Comparison of ENCODE assay signal across 9 mouse cellular contexts in the genomic region with DNA sequence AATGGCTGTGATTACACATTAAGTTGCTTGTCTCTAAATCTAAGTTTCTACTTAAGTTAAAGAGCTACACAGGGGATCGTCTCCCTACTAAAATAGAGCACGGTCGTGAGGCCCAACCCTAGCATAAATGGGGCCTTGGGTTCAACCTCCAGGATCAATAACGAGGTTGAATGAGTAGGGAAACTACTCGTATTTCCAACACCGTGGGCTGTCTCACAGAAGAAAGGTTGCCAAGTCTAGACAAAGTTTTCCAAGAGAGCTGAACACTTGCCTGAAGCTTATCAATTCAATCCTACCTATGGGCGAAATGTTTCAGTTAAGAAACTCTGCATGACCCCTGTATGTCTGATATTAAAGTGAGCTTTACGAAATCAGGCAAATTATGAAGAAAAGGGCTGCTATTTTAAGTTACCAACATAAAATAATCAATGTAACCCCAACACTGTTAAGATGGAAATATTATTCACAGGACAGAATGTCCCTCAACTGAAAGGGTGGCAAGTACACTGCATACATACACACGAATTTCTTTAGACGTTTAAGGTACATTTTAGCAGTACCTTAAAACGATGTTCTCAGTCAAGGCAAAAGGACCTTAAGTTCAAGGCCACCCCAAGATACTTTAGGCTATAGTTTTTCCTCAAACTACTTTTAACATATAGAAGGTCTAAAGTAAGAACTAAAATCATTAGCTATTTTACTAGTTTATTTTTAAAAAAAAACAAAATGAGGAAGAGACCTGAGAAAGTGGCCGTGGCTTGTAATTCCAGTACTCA. TPM values are rescaled to one million over a fixed set of nuclear protein-coding genes. Genes with fewer than 3 reads are reported as not detected.
A peak's percentile ranks its signal among the peaks of the same experiment; 100 is the strongest.
DNase-seq lines count a peak whose midpoint lies in the region; ATAC-seq lines count a peak whose summit lies in the region.
"Had no signal": no experiment of that assay in that cellular context is flagged by ENCODE, and none has a peak within 500 bp of the region (broad histone marks: within the 10 kb centered on the region; RNA-seq: fewer than 3 reads in every experiment).

No protein-coding gene starts in this region.

- no peak overlapping the region for H3K27ac ChIP-seq in forebrain, embryonic 14.5 days (ENCODE audit: low read depth, low read length)
- H3K27ac ChIP-seq in limb, embryonic 15.5 days = no peak overlapping the region
- no peak overlapping the region for H3K27ac ChIP-seq in stomach, embryonic 15.5 days

- DNase-seq in forebrain, embryonic 14.5 days (ENCODE audit: low spot score) = no peak
- DNase-seq in thymus, postnatal 10 days (ENCODE audit: low spot score in 2 of 2) = no peak
- no peak for DNase-seq in adrenal gland, adult 8-10 months
- no peak for DNase-seq in left cerebral cortex, adult 18-20 months (ENCODE audit: low spot score in 2 of 2)
- DNase-seq: kidney, adult 11 months had no signal

- peak overlapping the region; percentile 73 for H3K4me2 ChIP-seq in forebrain, embryonic 14.5 days (ENCODE audit: low read length)
- peak overlapping the region; percentile 51 for H3K4me2 ChIP-seq in limb, embryonic 15.5 days
- peak overlapping the region; percentile 59 for H3K4me2 ChIP-seq in stomach, embryonic 15.5 days

- peak overlapping the region; percentile 99 for H3K4me3 ChIP-seq in megakaryocyte, embryonic 14.5 days (replicated peaks)
- peak overlapping the region; percentile 95 for H3K4me3 ChIP-seq in forebrain, embryonic 14.5 days (ENCODE audit: low read depth, low read length)
- peak overlapping the region; percentile 93 for H3K4me3 ChIP-seq in limb, embryonic 15.5 days
- peak overlapping the region; percentile 88 for H3K4me3 ChIP-seq in stomach, embryonic 15.5 days (replicated peaks)

- peaks cover 47% of the 10 kb centered on the region for H3K4me1 ChIP-seq in megakaryocyte, embryonic 14.5 days
- peaks cover 18% of the 10 kb centered on the region for H3K4me1 ChIP-seq in forebrain, embryonic 14.5 days (ENCODE audit: control insufficient read depth, insufficient read depth, low read length)
- H3K4me1 ChIP-seq in limb, embryonic 15.5 days = peaks cover 13% of the 10 kb centered on the region
- peaks cover 6% of the 10 kb centered on the region for H3K4me1 ChIP-seq in stomach, embryonic 15.5 days

- peak overlapping the region; percentile 95 for H3K9ac ChIP-seq in forebrain, embryonic 14.5 days (ENCODE audit: low read length)
- H3K9ac ChIP-seq in limb, embryonic 15.5 days = peak overlapping the region; percentile 93; the same call in 1 of the 2 replicates
- H3K9ac ChIP-seq in stomach, embryonic 15.5 days = peak overlapping the region; percentile 92; the same call in 1 of the 2 replicates

- H3K36me3 ChIP-seq in megakaryocyte, embryonic 14.5 days (replicated peaks; ENCODE audit: low read length) = peaks cover 51% of the 10 kb centered on the region
- peaks cover 30% of the 10 kb centered on the region for H3K36me3 ChIP-seq in forebrain, embryonic 14.5 days (ENCODE audit: control insufficient read depth, insufficient read depth, low read length)
- peaks cover 19% of the 10 kb centered on the region for H3K36me3 ChIP-seq in limb, embryonic 15.5 days
- peaks cover 9% of the 10 kb centered on the region; the same call in 1 of the 2 replicates for H3K36me3 ChIP-seq in stomach, embryonic 15.5 days

- 38% methylated on average over 12 of the region's 12 CpGs for WGBS in forebrain, embryonic 14.5 days
- WGBS in limb, embryonic 15.5 days = 32% methylated on average over 12 of the region's 12 CpGs
- 30% methylated on average over 12 of the region's 12 CpGs for WGBS in stomach, embryonic 15.5 days

- H3K27me3 ChIP-seq in megakaryocyte, embryonic 14.5 days (replicated peaks) = no peaks in the 10 kb centered on the region
- H3K27me3 ChIP-seq in forebrain, embryonic 14.5 days (replicated peaks; ENCODE audit: control insufficient read depth, insufficient read depth, low read length) = no peaks in the 10 kb centered on the region
- no peaks in the 10 kb centered on the region for H3K27me3 ChIP-seq in limb, embryonic 15.5 days
- no peaks in the 10 kb centered on the region for H3K27me3 ChIP-seq in stomach, embryonic 15.5 days (replicated peaks)

- ATAC-seq in megakaryocyte, adult 5-6 weeks (ENCODE audit: poor library complexity, severe bottlenecking) = no peak
- no peak for ATAC-seq in forebrain, embryonic 14.5 days
- ATAC-seq in limb, embryonic 15.5 days (ENCODE audit: insufficient number of reproducible peaks, low FRiP score, low TSS enrichment, low read depth) = no peak
- ATAC-seq in stomach, embryonic 15.5 days (ENCODE audit: insufficient read depth, low FRiP score, low read depth) = no peak

- H3K9me3 ChIP-seq in megakaryocyte, embryonic 14.5 days = no peaks in the 10 kb centered on the region
- H3K9me3 ChIP-seq in forebrain, embryonic 14.5 days (replicated peaks; ENCODE audit: control insufficient read depth, low read length) = no peaks in the 10 kb centered on the region
- H3K9me3 ChIP-seq in limb, embryonic 15.5 days = no peaks in the 10 kb centered on the region
- no peaks in the 10 kb centered on the region for H3K9me3 ChIP-seq in stomach, embryonic 15.5 days

RNA-seq across cellular contexts. Expression of gene Pcnp, which starts 1.5 kb away (rescaled TPM):
- 4.1 and 30.0 TPM in 2 replicates for polyA plus RNA-seq in megakaryocyte, embryonic 14.5 days (2012; ENCODE audit: insufficient read depth, low replicate concordance)
- 85.2 and 88.2 TPM in 2 replicates for total RNA-seq in megakaryocyte, adult 5-6 weeks (2015)
- 97.0 and 104 TPM in 2 replicates for total RNA-seq in megakaryocyte, adult 5-6 weeks (2017)
- polyA plus RNA-seq in forebrain, embryonic 14.5 days (2014; fragmentation: Nextera tagmentation; extraction: Ambion mirVana) = 252 and 255 TPM in 2 replicates
- polyA plus RNA-seq in limb, embryonic 15.5 days (2015; fragmentation: Nextera tagmentation; extraction: Ambion mirVana) = 220 and 225 TPM in 2 replicates
- polyA plus RNA-seq in stomach, embryonic 15.5 days (2015; fragmentation: Nextera tagmentation; extraction: Ambion mirVana) = 222 and 227 TPM in 2 replicates
- total RNA-seq in adrenal gland, adult 8-10 months (2022) = 100 to 1,000 TPM; 102 to 138 (median 126) TPM
- total RNA-seq in left cerebral cortex, adult 18-20 months (2021) = 100 to 1,000 TPM; 176 to 188 TPM

RNA-seq across cellular contexts. Expression of gene Trmt10c, which starts 9.6 kb away (rescaled TPM):
- polyA plus RNA-seq in megakaryocyte, embryonic 14.5 days (2012; ENCODE audit: insufficient read depth, low replicate concordance) = 2.4 and 5.3 TPM in 2 replicates
- 14.4 and 15.1 TPM in 2 replicates for total RNA-seq in megakaryocyte, adult 5-6 weeks (2015)
- 20.2 and 20.9 TPM in 2 replicates for total RNA-seq in megakaryocyte, adult 5-6 weeks (2017)
- polyA plus RNA-seq in forebrain, embryonic 14.5 days (2014; fragmentation: Nextera tagmentation; extraction: Ambion mirVana) = 28.1 and 29.8 TPM in 2 replicates
- polyA plus RNA-seq in limb, embryonic 15.5 days (2015; fragmentation: Nextera tagmentation; extraction: Ambion mirVana) = 24.3 and 24.7 TPM in 2 replicates
- polyA plus RNA-seq in stomach, embryonic 15.5 days (2015; fragmentation: Nextera tagmentation; extraction: Ambion mirVana) = 28.0 and 28.1 TPM in 2 replicates
- total RNA-seq in adrenal gland, adult 8-10 months (2022) = 10 to 100 TPM; 16.0 to 19.5 (median 18.7) TPM
- total RNA-seq in left cerebral cortex, adult 18-20 months (2021) = 10 to 100 TPM; 10.9 to 11.0 TPM

RNA-seq across cellular contexts. Expression of gene Senp7, which starts 20.1 kb away (rescaled TPM):
- polyA plus RNA-seq in megakaryocyte, embryonic 14.5 days (2012; ENCODE audit: insufficient read depth, low replicate concordance) = 7.9 TPM in 1 of 2 replicates, not detected in the other
- total RNA-seq in megakaryocyte, adult 5-6 weeks (2015) = 25.8 and 31.5 TPM in 2 replicates
- total RNA-seq in megakaryocyte, adult 5-6 weeks (2017) = 28.8 and 33.0 TPM in 2 replicates
- 47.5 and 52.2 TPM in 2 replicates for polyA plus RNA-seq in forebrain, embryonic 14.5 days (2014; fragmentation: Nextera tagmentation; extraction: Ambion mirVana)
- polyA plus RNA-seq in limb, embryonic 15.5 days (2015; fragmentation: Nextera tagmentation; extraction: Ambion mirVana) = 36.1 and 36.9 TPM in 2 replicates
- polyA plus RNA-seq in stomach, embryonic 15.5 days (2015; fragmentation: Nextera tagmentation; extraction: Ambion mirVana) = 28.5 and 29.4 TPM in 2 replicates
- total RNA-seq in adrenal gland, adult 8-10 months (2022) = 10 to 100 TPM; 18.0 to 33.3 (median 25.4) TPM
- 10 to 100 TPM; 41.9 to 42.6 TPM for total RNA-seq in left cerebral cortex, adult 18-20 months (2021)

RNA-seq across cellular contexts. Expression of gene Zbtb11, which starts 54.4 kb away (rescaled TPM):
- polyA plus RNA-seq in megakaryocyte, embryonic 14.5 days (2012; ENCODE audit: insufficient read depth, low replicate concordance) = 0.99 and 1.0 TPM in 2 replicates
- 14.9 and 18.9 TPM in 2 replicates for total RNA-seq in megakaryocyte, adult 5-6 weeks (2015)
- 25.0 TPM in 2 replicates for total RNA-seq in megakaryocyte, adult 5-6 weeks (2017)
- 15.0 and 20.3 TPM in 2 replicates for polyA plus RNA-seq in forebrain, embryonic 14.5 days (2014; fragmentation: Nextera tagmentation; extraction: Ambion mirVana)
- 17.7 and 20.9 TPM in 2 replicates for polyA plus RNA-seq in limb, embryonic 15.5 days (2015; fragmentation: Nextera tagmentation; extraction: Ambion mirVana)
- polyA plus RNA-seq in stomach, embryonic 15.5 days (2015; fragmentation: Nextera tagmentation; extraction: Ambion mirVana) = 18.9 and 19.0 TPM in 2 replicates
- total RNA-seq in adrenal gland, adult 8-10 months (2022) = 10 to 100 TPM; 21.0 to 22.3 (median 21.6) TPM
- total RNA-seq in left cerebral cortex, adult 18-20 months (2021) = 10 to 100 TPM; 54.9 to 57.5 TPM
